ENCODE assay signal across 15 mouse cellular contexts in the genomic region with DNA sequence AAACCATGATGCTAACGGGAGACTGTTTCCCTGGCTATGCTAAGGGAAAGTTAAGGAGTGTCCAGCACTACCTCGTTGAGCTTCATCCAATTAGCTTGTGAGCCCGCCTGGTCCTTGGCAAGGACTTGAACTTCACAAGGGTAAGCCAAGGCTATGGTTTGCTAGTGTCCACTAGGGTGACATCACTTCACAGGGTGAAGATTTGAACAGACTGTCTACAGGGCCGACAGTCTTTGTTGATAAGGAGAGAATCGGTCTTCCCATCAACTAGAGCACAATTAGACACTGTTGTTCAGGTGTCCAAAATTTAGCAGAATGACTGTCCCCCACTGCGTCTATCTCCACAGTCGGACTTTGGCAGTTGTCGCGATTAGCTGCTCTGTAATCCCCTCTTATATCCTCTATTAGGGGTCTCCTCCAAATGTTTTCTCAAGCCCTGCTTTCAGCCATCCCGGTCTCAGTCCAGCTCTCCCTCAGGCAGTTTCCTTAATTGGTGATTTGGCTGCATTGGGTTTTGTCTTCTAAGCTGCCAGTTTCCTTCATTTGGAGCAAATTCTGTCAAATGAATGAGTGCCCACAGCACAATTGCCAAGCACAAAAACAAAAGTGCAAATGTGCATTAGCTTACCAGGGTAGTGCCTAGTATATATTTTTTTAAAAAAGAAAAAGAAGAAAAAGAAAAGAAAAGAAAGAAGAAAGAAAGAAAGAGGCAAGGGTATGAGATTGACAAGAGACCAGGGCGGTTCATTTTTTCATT. TPM values are rescaled to one million over a fixed set of nuclear protein-coding genes. Genes with fewer than 3 reads are reported as not detected.
A peak's percentile ranks its signal among the peaks of the same experiment; 100 is the strongest.
DNase-seq lines count a peak whose midpoint lies in the region; ATAC-seq lines count a peak whose summit lies in the region.
"Had no signal": no experiment of that assay in that cellular context is flagged by ENCODE, and none has a peak within 500 bp of the region (broad histone marks: within the 10 kb centered on the region; RNA-seq: fewer than 3 reads in every experiment).

No protein-coding gene starts in this region.

- peaks cover 6% of the 10 kb centered on the region for H3K4me1 ChIP-seq in forebrain, embryonic 14.5 days (ENCODE audit: control insufficient read depth, insufficient read depth, low read length)
- no peaks in the 10 kb centered on the region for H3K4me1 ChIP-seq in midbrain, embryonic 14.5 days (ENCODE audit: control insufficient read depth, insufficient read depth, low read length)
- H3K4me1 ChIP-seq: liver, embryonic 12.5 days had no signal

- H3K9ac ChIP-seq in forebrain, embryonic 14.5 days (ENCODE audit: low read length) = peak overlapping the region; percentile 30; the same call in 1 of the 2 replicates
- H3K9ac ChIP-seq in midbrain, embryonic 14.5 days (replicated peaks; ENCODE audit: low read length) = no peak overlapping the region
- H3K9ac ChIP-seq: liver, embryonic 12.5 days had no signal

- peak overlapping the region; percentile 82 for H3K27ac ChIP-seq in forebrain, embryonic 14.5 days (ENCODE audit: low read depth, low read length)
- H3K27ac ChIP-seq in midbrain, embryonic 14.5 days (replicated peaks; ENCODE audit: low read depth, low read length) = peak overlapping the region; percentile 76
- H3K27ac ChIP-seq: liver, embryonic 12.5 days; macrophage had no signal

- intact Hi-C loops in heart, postnatal 36 days (cut with DNase I) = no loop called here

- H3K36me3 ChIP-seq in forebrain, embryonic 14.5 days (ENCODE audit: control insufficient read depth, insufficient read depth, low read length) = no peaks in the 10 kb centered on the region
- H3K36me3 ChIP-seq in midbrain, embryonic 14.5 days (ENCODE audit: control insufficient read depth, insufficient read depth, low read length) = no peaks in the 10 kb centered on the region
- H3K36me3 ChIP-seq: liver, embryonic 12.5 days had no signal

- peak overlapping the region; percentile 3; the same call in 1 of the 2 replicates for H3K4me3 ChIP-seq in forebrain, embryonic 14.5 days (ENCODE audit: low read depth, low read length)
- no peak overlapping the region for H3K4me3 ChIP-seq in midbrain, embryonic 14.5 days (replicated peaks; ENCODE audit: low read depth, low read length)
- H3K4me3 ChIP-seq: liver, embryonic 12.5 days had no signal

- 11% methylated on average over 11 of the region's 11 CpGs for WGBS in forebrain, embryonic 14.5 days
- WGBS in midbrain, embryonic 14.5 days = 74% methylated on average over 11 of the region's 11 CpGs

- peak; percentile 93 for ATAC-seq in forebrain, embryonic 14.5 days
- ATAC-seq in midbrain, embryonic 14.5 days (ENCODE audit: low FRiP score, low TSS enrichment) = no peak
- ATAC-seq: intestine, postnatal 0 days; liver, embryonic 12.5 days; Patski had no signal

- no peaks in the 10 kb centered on the region for H3K9me3 ChIP-seq in forebrain, embryonic 14.5 days (replicated peaks; ENCODE audit: control insufficient read depth, low read length)
- no peaks in the 10 kb centered on the region for H3K9me3 ChIP-seq in midbrain, embryonic 14.5 days (ENCODE audit: control insufficient read depth, low read length)
- H3K9me3 ChIP-seq: liver, embryonic 12.5 days had no signal

- H3K27me3 ChIP-seq in forebrain, embryonic 14.5 days (replicated peaks; ENCODE audit: control insufficient read depth, insufficient read depth, low read length) = no peaks in the 10 kb centered on the region
- no peaks in the 10 kb centered on the region for H3K27me3 ChIP-seq in midbrain, embryonic 14.5 days (ENCODE audit: control insufficient read depth, insufficient read depth, low read length)

- peak overlapping the region; percentile 37 for H3K4me2 ChIP-seq in forebrain, embryonic 14.5 days (ENCODE audit: low read length)
- H3K4me2 ChIP-seq in midbrain, embryonic 14.5 days (ENCODE audit: low read length) = peak overlapping the region; percentile 36
- H3K4me2 ChIP-seq: liver, embryonic 12.5 days had no signal

- peak; percentile 42 for DNase-seq in heart, adult 11 months
- DNase-seq in heart, postnatal 36 days = no peak
- DNase-seq in Muller cell, postnatal 12 days (ENCODE audit: inconsistent ontology term) = peak; percentile 43
- DNase-seq in forebrain, embryonic 14.5 days (ENCODE audit: low spot score) = peak; percentile 90
- DNase-seq in midbrain, embryonic 14.5 days = peak; percentile 38
- DNase-seq in spleen, postnatal 10 days (ENCODE audit: low spot score in 2 of 2) = no peak
- no peak for DNase-seq in T-cell, adult 2 months (ENCODE audit: low spot score)
- no peak for DNase-seq in right cerebral cortex, postnatal 25 days
- DNase-seq: adrenal gland, postnatal 25 days; cerebellum, adult 11 months; thymus, postnatal 14 days had no signal

RNA-seq across cellular contexts. Expression of a gene that starts 21.6 kb away (rescaled TPM):
- total RNA-seq in heart, postnatal 36 days (2021) = 10 to 100 TPM; 28.3 to 33.0 TPM
- 24.5 and 37.3 TPM in 2 replicates for polyA plus RNA-seq in forebrain, embryonic 14.5 days (2014; fragmentation: Nextera tagmentation; extraction: Ambion mirVana)
- polyA plus RNA-seq in midbrain, embryonic 14.5 days (2014; fragmentation: Nextera tagmentation; extraction: Ambion mirVana) = 28.4 and 28.5 TPM in 2 replicates

RNA-seq across cellular contexts. Expression of a gene that starts 21.7 kb away (rescaled TPM):
- 10 to 100 TPM; 24.0 to 24.1 TPM for total RNA-seq in heart, postnatal 36 days (2021)
- polyA plus RNA-seq in forebrain, embryonic 14.5 days (2014; fragmentation: Nextera tagmentation; extraction: Ambion mirVana) = 107 and 111 TPM in 2 replicates
- polyA plus RNA-seq in midbrain, embryonic 14.5 days (2014; fragmentation: Nextera tagmentation; extraction: Ambion mirVana) = 75.9 and 90.7 TPM in 2 replicates

RNA-seq across cellular contexts. Expression of a gene that starts 36.4 kb away (rescaled TPM):
- 10 to 100 TPM; 62.4 to 67.1 TPM for total RNA-seq in heart, postnatal 36 days (2021)
- polyA plus RNA-seq in forebrain, embryonic 14.5 days (2014; fragmentation: Nextera tagmentation; extraction: Ambion mirVana) = 87.6 and 96.1 TPM in 2 replicates
- 70.9 and 76.0 TPM in 2 replicates for polyA plus RNA-seq in midbrain, embryonic 14.5 days (2014; fragmentation: Nextera tagmentation; extraction: Ambion mirVana)

Comparison
In these comparisons a context has a peak if more than half of its experiments do, and no peak if none do; other contexts are left out.
1. DNase-seq: peak in heart, adult 11 months (single experiment), Muller cell, postnatal 12 days (single experiment), forebrain, embryonic 14.5 days (single experiment) and midbrain, embryonic 14.5 days (single experiment); none in heart, postnatal 36 days (0 of 2), spleen, postnatal 10 days (0 of 2), T-cell, adult 2 months (single experiment) and right cerebral cortex, postnatal 25 days (single experiment).